Mouse (Mus musculus) bone marrow, adult 2 months (tissue): Measurements from ENCODE around the gene Slc15a2.

Experiments
- CTCF ChIP-seq: fragments of 200-500 bp; IDR thresholded peaks from 2 replicates; pipeline ENCODE4 v1.5.1; 2011; ENCODE audit warnings: low read length, control low read depth; ENCODE audit not compliant: control insufficient read depth, insufficient read depth
- POLR2A ChIP-seq: fragments of 200-500 bp; IDR thresholded peaks from 2 replicates; pipeline ENCODE4 v1.6.1; 2011; ENCODE audit warnings: low read depth, mild to moderate bottlenecking, control low read depth, low read length, borderline replicate concordance; ENCODE audit not compliant: control insufficient read depth

- TF ChIP-seq CTCF (no peak), POLR2A (no peak)
Measured at GRCm38 (mm10) chr16:36728959-36729358, 55.8 kb downstream of the Slc15a2 start.
